Mouse (Mus musculus): Measurements from ENCODE around the gene Hpd.
"Not testable (repeated sequence)": the region's sequence is repeated elsewhere in the genome, so short reads cannot be mapped to it uniquely, and the experiment has no call there.

The Hpd gene

DNA sequence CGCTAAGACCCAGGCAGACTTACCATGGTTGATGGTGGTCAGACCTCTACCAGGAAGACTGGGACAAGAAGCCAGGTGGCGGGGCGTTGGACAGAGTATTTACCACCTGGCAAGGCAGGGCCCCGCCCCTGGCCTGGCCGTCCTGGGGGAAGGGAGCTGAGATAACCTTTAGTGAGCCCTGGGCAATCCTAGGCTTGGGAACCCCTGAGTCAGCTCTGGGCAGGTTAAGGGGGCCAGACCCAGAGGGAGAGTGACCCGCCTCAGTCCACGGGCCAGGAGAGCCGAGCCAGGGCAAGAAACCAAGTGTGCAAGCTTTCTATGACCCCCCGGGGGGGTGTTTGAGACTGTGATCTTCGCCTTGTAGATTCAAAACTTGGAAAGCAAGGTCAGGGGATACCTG, at the start of gene Hpd:
Hpd (minus strand) TSS at position 77 of the 400 bp plus-strand sequence.
- in situ Hi-C loops (cut with MboI; ENCODE audit: unreplicated experiment in 2 of 2), result loop anchor here in 1 of 2 experiments (25.0 kb wide), 1 partner anchor 1095 kb away; no protein-coding TSS in a partner anchor

DNA sequence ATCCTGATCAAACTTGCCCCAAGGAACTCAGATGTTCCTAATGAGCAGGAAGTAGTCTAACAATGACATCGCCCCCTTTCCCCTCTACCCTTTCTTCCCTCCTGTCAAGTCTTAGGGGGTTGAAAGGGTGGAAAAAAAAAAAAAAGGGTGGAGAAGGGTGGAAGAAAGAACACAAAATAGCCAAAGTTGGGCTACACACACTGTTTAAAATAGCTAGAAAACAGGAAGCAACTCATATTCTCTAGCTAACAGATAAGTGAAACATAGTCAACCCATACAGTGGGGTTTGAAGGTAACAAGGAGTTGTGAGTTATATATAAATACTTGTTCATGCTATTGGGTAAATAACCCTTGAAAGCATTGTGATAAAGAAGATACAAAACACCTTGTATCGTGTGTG, 49.7 kb upstream of the Hpd start:
- in situ Hi-C loops (cut with MboI; ENCODE audit: unreplicated experiment in 2 of 2), result no loop called here

DNA sequence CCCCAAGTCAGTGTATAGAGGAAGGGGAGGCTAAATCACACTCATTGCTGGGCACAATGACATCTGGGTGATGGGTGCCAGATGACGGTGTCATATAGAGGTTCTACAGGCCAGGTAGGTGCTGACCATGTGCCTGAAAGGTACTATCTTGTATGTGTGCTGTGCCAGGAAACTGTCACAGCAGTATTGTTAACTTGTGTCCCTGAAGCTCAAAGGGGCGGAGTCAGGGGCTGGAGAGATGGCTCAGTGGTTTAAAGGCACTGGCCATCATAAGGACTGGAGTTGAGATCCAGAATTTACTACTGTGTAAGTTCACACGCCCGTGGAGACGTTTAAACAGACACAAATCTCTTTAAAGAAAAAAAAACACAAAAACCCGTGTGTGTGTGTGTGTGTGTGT, 46.8 kb upstream of the Hpd start:
- in situ Hi-C loops (cut with MboI; ENCODE audit: unreplicated experiment in 2 of 2), result no loop called here

DNA sequence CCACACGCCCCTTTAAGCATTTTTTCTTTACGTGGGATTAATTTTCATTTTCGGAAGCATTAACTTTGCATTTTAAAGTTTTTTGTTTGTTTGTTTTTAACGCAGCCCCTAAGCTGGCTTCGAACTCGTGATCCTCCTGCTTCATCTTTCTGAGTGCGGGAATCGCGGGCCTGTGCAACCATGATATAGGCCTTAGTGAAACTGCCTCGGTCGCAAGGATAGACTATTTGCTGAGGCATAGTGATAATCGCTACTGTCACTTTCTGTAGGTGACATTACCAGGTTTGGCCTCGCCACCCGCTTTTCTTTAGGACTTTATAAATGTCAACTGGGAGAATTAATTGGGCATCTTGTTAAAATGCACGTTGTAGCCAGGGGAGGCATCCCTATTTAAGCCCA, 46.0 kb upstream of the Hpd start:
- in situ Hi-C loops (cut with MboI; ENCODE audit: unreplicated experiment in 2 of 2), result no loop called here

DNA sequence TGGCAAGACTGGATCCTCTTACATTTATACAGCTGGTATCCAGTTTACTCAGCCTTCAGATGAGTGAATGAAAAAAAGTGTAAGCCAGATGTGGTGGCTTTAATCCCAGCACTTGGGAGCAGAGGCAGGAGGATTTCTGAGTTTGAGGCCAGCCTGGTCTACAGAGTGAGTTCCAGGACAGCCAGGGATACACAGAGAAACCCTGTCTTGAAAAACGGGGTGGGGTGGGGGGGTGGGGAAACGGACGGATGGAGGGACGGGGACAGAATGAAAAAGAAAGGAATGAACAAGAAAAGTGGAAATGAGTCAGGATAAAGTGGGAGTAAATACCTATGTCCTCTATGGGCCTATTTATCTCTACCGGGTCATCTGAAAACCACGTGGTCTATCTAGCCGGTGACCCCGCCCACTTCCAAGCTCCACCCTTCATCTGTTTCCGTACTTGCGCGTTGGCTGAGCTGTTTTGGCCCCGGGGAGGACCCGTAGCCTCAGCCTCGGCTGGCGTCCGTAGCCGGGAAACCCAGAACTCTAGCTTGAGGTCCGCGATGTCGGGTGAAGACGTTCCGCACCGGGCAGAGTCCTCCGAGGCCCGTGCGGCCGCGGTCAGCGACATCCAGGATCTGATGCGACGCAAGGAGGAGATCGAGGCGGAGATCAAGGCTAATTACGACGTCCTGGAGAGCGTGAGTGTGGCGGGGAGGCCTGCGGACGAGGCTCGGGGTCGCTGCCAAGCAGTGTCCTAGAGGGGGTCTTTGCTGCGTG, 45.4 kb upstream of the Hpd start:
- in situ Hi-C loops (cut with MboI; ENCODE audit: unreplicated experiment in 2 of 2), result no loop called here

DNA sequence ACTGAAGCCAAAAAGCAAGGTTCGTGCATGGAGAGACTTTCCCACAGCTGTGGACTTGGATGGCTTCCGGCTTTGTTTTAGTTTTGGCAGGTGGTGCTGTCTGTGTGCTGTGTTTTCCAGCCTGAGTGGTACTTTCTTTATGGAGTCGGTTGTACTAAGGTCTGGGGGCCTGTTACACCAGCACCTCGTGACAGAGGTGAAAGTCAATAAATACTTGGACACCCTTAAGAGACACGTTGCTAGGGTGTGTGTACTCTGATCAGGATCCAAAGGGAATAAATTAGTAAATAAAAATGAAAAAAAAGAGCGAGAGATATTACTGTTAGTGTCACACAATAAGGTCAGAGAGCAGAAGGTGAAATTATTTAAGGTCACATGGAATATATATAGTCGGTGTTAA, 44.3 kb upstream of the Hpd start:
- in situ Hi-C loops (cut with MboI; ENCODE audit: unreplicated experiment in 2 of 2), result no loop called here

DNA sequence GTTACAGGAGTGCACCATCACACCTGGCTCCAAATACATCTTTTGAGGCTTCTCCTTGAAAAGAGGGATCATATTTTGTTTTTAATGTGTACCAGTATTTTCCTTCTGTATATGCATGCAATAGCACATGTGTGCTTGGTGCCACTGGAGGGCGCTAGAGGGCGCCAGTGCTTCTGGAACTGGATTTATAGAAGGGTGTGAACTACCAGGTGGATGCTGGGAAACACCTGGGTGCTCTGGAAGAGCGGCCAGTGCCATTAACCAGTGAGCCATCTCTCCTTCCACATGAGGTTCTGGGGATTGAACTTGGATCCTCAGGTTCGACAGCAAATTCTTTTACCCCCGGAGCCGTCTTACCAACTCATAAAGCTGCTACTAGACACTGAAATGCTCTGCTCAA, 41.3 kb upstream of the Hpd start:
- in situ Hi-C loops (cut with MboI; ENCODE audit: unreplicated experiment in 2 of 2), result not testable (repeated sequence)

DNA sequence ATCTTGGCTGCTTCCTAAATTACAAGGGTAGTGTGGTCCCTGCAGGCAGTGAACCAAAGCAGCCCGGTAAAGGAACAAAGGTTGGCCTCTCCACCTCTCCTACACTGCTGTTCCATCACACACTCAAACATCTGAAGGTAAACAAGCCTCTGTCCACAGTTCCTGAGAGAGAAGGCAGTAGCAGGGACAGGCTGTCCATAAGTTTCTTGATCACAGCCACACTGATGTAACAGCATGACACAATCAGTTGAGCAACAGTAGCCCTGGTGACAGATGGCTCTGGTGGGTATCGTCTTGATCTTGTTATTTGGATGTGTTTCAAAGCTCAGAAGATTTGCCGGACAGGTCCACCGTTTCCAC, 40.5 kb upstream of the Hpd start:
- in situ Hi-C loops (cut with MboI; ENCODE audit: unreplicated experiment in 2 of 2), result no loop called here

DNA sequence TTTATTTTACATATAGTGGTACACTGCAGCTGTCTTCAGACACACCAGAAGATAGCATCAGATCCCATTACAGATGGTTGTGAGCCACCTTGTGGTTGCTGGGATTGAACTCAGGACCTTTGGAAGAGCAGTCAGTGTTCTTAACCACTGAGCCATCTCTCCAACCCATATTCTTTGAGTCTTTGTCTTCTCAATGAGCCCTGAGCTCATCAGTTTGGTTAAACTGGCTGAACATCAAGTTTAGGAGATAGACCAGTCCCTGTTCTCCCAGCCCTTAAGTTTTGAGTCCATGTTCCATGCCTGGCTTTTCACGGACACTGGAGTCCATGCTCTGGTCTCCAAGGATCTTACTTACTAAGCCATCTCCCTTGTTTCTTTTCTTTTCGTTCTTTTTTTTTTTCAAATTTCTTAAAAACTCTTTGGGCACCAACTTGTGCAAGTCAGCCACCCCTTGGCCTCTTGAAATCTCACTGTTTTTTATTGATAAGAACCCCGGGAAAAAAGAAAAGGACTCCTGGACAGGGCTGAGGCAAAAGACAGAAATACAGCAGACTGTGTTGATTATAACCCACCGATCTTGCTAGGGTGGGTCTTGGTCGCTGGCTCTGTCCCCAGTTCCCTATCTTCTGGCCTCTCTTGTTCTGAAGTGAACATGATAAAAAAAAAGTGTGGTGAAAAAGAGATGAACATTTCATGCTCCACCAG, 40.0 kb upstream of the Hpd start:
- in situ Hi-C loops (cut with MboI; ENCODE audit: unreplicated experiment in 2 of 2), result not testable (repeated sequence)

DNA sequence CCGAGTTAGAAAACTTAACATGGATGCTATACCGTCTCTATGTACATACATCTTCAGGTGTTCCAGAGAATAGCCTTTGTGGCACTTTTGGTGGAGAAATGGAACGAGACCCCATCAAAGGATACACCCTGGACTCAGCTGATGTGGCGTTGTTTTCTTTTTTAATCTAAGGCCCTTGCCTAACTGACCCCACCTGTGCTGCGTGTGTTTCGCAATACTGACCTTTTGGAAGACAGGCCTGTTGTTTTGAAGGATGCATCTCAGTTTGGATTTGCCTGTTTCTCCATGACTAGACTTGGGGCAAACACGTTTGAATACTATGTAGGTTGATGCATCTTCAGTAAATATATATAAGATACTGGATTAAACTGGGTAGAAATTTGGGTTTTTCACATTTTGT, 21.1 kb upstream of the Hpd start:
- in situ Hi-C loops (cut with MboI; ENCODE audit: unreplicated experiment in 2 of 2), result not testable (repeated sequence)

DNA sequence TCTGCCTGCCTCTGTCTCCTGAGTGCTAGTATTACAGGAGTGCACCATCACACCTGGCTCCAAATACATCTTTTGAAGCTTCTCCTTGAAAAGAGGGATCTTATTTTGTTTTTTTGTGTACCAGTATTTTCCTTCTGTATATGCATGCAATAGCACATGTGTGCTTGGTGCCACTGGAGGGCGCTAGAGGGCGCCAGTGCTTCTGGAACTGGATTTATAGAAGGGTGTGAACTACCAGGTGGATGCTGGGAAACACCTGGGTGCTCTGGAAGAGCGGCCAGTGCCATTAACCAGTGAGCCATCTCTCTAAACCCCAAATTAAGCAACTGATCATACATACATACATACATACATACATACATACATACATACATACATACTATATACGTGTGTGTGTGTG, 20.2 kb upstream of the Hpd start:
- in situ Hi-C loops (cut with MboI; ENCODE audit: unreplicated experiment in 2 of 2), result not testable (repeated sequence)

DNA sequence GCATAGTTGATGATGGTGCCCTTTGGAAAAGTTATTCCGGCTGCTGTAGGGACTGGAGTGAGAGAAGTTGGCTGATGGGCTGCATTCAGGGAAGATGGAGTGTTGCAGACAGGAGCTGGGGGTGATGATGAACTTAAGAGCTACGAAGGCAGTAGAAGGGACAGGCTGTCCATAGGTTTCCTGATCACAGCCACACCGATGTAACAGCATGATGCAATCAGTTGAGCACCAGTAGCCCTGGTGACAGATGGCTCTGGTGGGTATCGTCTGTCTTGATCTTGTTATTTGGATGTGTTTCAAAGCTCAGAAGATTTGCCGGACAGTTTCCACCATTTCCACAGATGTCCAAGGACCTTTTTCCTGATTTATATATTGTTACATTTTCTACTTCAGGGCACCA, 19.5 kb upstream of the Hpd start:
- in situ Hi-C loops (cut with MboI; ENCODE audit: unreplicated experiment in 2 of 2), result no loop called here

DNA sequence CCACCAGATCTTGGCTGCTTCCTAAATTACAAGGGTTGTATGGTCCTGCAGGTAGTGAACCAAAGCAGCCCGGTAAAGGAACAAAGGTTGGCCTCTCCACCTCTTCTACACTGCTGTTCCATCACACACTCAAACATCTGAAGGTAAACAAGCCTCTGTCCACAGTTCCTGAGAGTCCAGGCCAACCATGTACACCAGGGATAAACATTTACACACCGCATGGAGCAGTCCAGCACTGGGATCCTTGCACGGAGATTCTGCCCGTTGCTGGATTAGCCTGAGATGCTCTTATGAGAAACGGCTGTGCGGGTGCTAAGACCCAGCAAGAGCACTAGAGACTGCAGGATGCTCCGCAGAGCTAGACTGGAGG, 19.0 kb upstream of the Hpd start:
- in situ Hi-C loops (cut with MboI; ENCODE audit: unreplicated experiment in 2 of 2), result no loop called here

DNA sequence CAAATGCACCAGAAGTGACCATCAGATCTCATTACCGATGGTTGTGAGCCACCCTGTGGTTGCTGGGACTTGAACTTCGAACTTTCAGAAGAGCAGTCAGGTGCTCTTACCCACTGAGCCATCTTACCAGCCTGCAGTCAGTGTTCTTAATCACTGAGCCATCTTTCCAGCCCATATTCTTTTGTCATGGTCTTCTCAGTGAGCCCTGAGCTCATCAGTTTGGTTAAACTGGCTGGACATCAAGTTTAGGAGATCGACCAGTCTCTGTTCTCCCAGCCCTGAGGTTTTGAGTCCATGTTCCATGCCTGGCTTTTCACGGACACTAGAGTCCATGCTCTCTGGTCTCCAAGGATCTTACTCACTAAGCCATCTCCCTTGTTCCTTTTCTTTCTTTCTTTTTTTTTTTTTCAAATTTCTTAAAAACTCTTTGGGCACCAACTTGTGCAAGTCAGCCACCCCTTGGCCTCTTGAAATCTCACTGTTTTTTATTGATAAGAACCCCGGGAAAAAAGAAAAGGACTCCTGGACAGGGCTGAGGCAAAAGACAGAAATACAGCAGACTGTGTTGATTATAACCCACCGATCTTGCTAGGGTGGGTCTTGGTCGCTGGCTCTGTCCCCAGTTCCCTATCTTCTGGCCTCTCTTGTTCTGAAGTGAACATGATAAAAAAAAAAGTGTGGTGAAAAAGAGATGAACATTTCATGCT, 18.4 kb upstream of the Hpd start:
- in situ Hi-C loops (cut with MboI; ENCODE audit: unreplicated experiment in 2 of 2), result not testable (repeated sequence)

DNA sequence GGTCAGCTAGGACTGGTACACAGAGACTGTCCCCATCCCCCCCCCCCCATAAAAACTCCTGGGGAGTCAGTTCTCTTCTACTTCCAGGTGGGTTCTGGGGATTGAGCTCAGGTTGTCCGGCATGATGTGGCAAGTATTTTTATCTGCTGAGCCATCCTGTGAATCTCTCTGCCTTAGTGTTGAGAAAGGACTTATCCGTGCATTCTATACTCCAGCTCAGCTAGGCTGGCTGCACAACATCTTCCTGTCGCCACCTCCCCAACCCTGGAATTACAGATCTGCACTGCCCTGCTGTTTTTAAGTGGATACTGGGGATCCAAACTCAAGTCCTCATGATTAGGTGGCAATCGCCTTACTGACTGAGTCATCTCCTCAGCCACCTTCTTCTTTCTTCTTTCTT, 16.0 kb upstream of the Hpd start:
- in situ Hi-C loops (cut with MboI; ENCODE audit: unreplicated experiment in 2 of 2), result loop anchor here in 1 of 2 experiments (25.0 kb wide), 1 partner anchor 1111 kb away; no protein-coding TSS in a partner anchor

DNA sequence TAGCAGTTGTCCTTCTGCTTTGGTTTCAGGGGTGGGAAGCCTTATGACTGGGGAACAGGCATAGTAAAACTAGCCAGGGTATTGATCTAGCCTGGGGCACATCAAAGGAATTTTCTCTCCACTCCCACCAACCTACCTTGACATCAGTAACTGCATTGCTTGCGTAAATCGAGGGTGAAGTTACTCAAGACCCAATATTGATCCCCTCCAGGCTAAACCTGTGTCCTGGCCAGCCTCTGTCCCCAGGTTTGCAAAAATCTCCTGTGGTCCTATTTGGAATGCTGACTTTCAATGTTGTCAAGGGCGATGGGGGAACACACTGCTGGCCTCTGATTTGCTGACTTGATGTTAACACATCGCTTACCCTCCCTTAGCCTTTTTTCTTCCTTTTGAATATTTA, 14.2 kb upstream of the Hpd start:
- in situ Hi-C loops (cut with MboI; ENCODE audit: unreplicated experiment in 2 of 2), result loop anchor here in 1 of 2 experiments (25.0 kb wide), 1 partner anchor 1109 kb away; no protein-coding TSS in a partner anchor

DNA sequence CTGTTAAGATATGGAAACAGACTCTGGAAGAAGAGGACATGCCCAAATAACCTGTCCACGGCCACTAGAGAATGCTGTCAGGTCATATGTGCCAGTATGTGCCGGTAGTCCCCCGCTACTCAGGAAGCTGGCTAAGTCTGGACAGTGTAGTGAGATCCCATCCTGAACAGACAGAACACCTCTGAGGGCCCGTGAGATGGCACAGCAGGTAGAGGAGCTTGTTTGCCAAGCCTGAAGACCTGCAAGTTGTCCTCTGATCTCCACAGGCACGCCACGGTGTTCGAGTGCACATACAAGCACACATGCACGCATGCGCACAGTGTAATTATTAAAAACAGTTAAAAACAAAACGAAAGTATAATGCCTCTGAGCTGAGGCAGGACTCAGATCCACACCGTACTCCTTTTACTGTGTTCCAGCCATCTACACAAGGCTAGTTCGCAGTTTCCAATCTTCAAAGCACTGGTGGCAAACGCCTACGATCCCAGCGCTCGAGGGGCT, 13.0 kb upstream of the Hpd start:
- in situ Hi-C loops (cut with MboI; ENCODE audit: unreplicated experiment in 2 of 2), result loop anchor here in 1 of 2 experiments (25.0 kb wide), 1 partner anchor 1108 kb away; no protein-coding TSS in a partner anchor

DNA sequence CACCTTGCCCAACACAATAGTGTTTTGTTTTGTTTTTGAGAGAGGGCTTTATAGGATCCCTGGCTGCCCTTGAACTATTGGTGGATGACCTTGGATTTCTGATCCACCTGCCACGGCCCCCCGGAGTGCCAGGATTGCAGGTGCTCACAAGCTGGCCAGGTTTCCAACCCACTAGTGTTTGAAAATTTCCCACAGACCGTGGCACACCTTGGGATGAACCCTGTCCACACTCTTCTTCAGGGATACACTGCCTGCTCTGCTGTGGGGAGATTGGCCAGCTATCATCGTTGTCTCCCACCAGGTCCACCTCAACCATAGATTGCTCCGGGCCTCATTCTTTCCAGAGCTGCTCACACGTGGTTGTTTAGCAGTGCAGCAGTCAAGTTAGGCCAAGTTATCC, 12.3 kb upstream of the Hpd start:
- in situ Hi-C loops (cut with MboI; ENCODE audit: unreplicated experiment in 2 of 2), result loop anchor here in 1 of 2 experiments (25.0 kb wide), 1 partner anchor 1108 kb away; no protein-coding TSS in a partner anchor

DNA sequence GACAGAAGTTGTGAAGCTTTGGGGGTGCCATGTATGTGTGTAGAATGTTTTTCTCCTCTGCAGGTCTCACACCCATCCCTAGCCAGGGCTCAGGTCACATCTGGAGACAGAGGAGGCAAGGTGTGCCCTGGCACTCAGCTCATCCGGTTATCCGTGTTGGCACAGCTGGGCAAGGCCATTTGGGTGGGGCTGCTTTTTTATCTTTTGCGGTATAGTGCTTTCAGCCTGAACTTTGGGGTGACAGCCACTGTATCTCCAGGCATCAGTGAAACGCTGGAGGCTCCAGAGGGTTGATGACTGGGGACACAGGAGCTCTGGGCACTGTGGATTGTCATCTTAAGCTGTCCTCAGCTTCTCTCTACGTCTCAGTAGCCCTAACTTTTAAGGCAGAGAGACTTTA, 10.9 kb upstream of the Hpd start:
- in situ Hi-C loops (cut with MboI; ENCODE audit: unreplicated experiment in 2 of 2), result loop anchor here in 1 of 2 experiments (25.0 kb wide), 1 partner anchor 1106 kb away; no protein-coding TSS in a partner anchor

DNA sequence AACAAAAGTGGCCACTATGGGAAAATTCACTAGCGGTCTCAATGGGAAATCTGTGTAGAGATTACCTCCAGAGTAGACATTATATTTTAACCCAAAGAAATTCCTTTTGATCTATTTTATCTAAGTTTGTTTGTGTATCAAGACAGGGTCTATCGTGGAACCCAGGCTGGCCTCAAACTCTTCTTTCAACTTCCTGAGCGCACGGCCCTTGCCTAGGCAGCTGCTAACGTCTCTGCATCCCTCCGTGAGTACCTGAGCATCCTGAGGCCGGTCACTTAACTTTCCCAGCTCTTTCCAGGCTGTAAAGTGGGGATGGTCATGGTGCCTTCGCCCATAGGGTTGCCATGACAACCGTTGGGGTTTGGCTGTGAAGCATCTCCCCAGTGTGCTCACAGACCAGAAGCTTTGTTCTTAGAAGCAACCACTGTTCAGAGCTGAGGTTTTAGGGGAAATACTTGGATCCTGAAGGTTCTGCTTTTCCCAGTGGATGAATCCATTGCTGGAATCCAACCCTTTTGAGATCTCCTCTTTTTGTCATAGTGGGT, 10.2 kb upstream of the Hpd start:
- in situ Hi-C loops (cut with MboI; ENCODE audit: unreplicated experiment in 2 of 2), result loop anchor here in 1 of 2 experiments (25.0 kb wide), 1 partner anchor 1105 kb away; no protein-coding TSS in a partner anchor

DNA sequence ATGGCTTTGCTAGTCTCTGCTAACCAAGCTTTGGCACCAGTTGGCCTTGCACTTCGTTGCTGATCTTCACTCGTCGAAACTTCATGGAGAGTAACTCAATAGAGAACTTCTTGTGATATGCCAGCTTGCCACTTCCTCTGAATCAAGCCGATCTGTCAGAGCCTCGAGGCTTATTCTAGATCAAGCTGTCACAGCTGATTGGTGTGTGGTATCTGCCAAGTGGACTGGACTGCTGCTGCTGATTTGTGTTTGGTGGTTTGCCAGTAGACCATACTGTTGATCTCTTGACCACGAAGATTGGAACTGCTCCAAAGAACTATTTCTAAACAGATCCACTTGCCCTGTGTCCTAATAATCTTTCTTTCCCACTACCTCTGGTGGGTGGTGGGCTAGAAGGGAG, 8.9 kb upstream of the Hpd start:
- in situ Hi-C loops (cut with MboI; ENCODE audit: unreplicated experiment in 2 of 2), result loop anchor here in 1 of 2 experiments (25.0 kb wide), 1 partner anchor 1104 kb away; no protein-coding TSS in a partner anchor
